Mouse (Mus musculus): Measurements from ENCODE around the gene Gab1. TPM values are rescaled to one million over a fixed set of nuclear protein-coding genes. Genes with fewer than 3 reads are reported as not detected.

The Gab1 gene
- total RNA-seq, 2 experiments from 2014 or later: 17.7 to 18.5 TPM

GRCm38 (mm10) chr8:80842514-80842913, 37.8 kb downstream of the Gab1 start:
- DNase-seq: no peak

- no peak for DNase-seq
These were observed 40.2 kb downstream of the Gab1 start for GRCm38 (mm10) chr8:80840090-80840489.

- no peak for DNase-seq
These were observed 42.1 kb downstream of the Gab1 start for GRCm38 (mm10) chr8:80838199-80838598.

GRCm38 (mm10) chr8:80835401-80835800, 44.9 kb downstream of the Gab1 start:
- no peak for DNase-seq

GRCm38 (mm10) chr8:80834443-80834842, 45.9 kb downstream of the Gab1 start:
- no peak for DNase-seq

GRCm38 (mm10) chr8:80832534-80832933, 47.8 kb downstream of the Gab1 start:
- DNase-seq: no peak

GRCm38 (mm10) chr8:80831876-80832524, 48.3 kb downstream of the Gab1 start:
- DNase-seq: no peak

GRCm38 (mm10) chr8:80830724-80831566, 49.4 kb downstream of the Gab1 start:
- no peak for DNase-seq

GRCm38 (mm10) chr8:80830141-80830540, 50.2 kb downstream of the Gab1 start:
- DNase-seq: no peak

- no peak for DNase-seq
These were observed 53.3 kb downstream of the Gab1 start for GRCm38 (mm10) chr8:80826996-80827395.

- DNase-seq: no peak
These were observed 55.2 kb downstream of the Gab1 start for GRCm38 (mm10) chr8:80825136-80825535.

GRCm38 (mm10) chr8:80824426-80824825, 55.9 kb downstream of the Gab1 start:
- DNase-seq: no peak

GRCm38 (mm10) chr8:80823250-80823649, 57.1 kb downstream of the Gab1 start:
- no peak for DNase-seq

- no peak for DNase-seq
These were observed 58.7 kb downstream of the Gab1 start for GRCm38 (mm10) chr8:80821367-80822225.

- no peak for DNase-seq
These were observed 61.3 kb downstream of the Gab1 start for GRCm38 (mm10) chr8:80818978-80819377.

- no peak for DNase-seq
These were observed 63.3 kb downstream of the Gab1 start for GRCm38 (mm10) chr8:80817065-80817464.

GRCm38 (mm10) chr8:80815179-80815578, 65.1 kb downstream of the Gab1 start:
- DNase-seq: no peak

GRCm38 (mm10) chr8:80814087-80814791, 66.1 kb downstream of the Gab1 start:
- no peak for DNase-seq

- no peak for DNase-seq
These were observed 66.9 kb downstream of the Gab1 start for GRCm38 (mm10) chr8:80813439-80813838.

- DNase-seq: no peak
These were observed 68.7 kb downstream of the Gab1 start for GRCm38 (mm10) chr8:80811591-80811991.

- no peak for DNase-seq
These were observed 69.4 kb downstream of the Gab1 start for GRCm38 (mm10) chr8:80810916-80811315.

GRCm38 (mm10) chr8:80810442-80810841, 69.9 kb downstream of the Gab1 start:
- DNase-seq: no peak

Data from layer of hippocampus, postnatal 36 days (tissue).